Mouse (Mus musculus) myocyte (in vitro differentiated cells): ENCODE data around the gene 4930503B20Rik. TPM values are rescaled to one million over a fixed set of nuclear protein-coding genes. Genes with fewer than 3 reads are reported as not detected.

ENCODE experiments used
- H3K27me3 ChIP-seq: one replicate; pipeline ENCODE4 v1.6.1; 2011; ENCODE audit not compliant: control insufficient read depth, insufficient read depth, insufficient read length
- H3K36me3 ChIP-seq: one replicate; pipeline ENCODE4 v1.6.1; 2011; ENCODE audit not compliant: control insufficient read depth, insufficient read depth
- H3K4me2 ChIP-seq: one replicate; pipeline ENCODE4 v1.6.1; 2011; ENCODE audit warnings: low read depth, control low read depth
- H3K4me3 ChIP-seq: one replicate; pipeline ENCODE4 v1.5.1; 2011; ENCODE audit warnings: mild to moderate bottlenecking, control low read depth, moderate library complexity
- H3K79me2 ChIP-seq: one replicate; pipeline ENCODE4 v1.6.1; 2011; ENCODE audit not compliant: control insufficient read depth, insufficient read depth
- H3ac ChIP-seq: one replicate; pipeline ENCODE4 v1.6.1; 2011; ENCODE audit not compliant: control insufficient read depth, insufficient read length
- CEBPB ChIP-seq: IDR thresholded peaks from 2 replicates; pipeline ENCODE4 v1.6.1; 2011; ENCODE audit warnings: mild to moderate bottlenecking, moderate library complexity; ENCODE audit not compliant: poor library complexity, insufficient read depth, severe bottlenecking
- E2F4 ChIP-seq: IDR thresholded peaks from one replicate; pipeline ENCODE4 v1.6.1; 2011; ENCODE audit warnings: mild to moderate bottlenecking, control low read depth, moderate library complexity; ENCODE audit not compliant: insufficient read depth
- MAX ChIP-seq: IDR thresholded peaks from one replicate; pipeline ENCODE4 v1.6.1; 2011; ENCODE audit warnings: low read depth, mild to moderate bottlenecking, control low read depth
- MYOD1 ChIP-seq, 3 experiments: IDR thresholded peaks; one replicate each; pipeline ENCODE4 v1.6.1; 2011; ENCODE audit warnings: control low read depth in 2 of 3, low read depth in 2 of 3, mild to moderate bottlenecking in 2 of 3, moderate library complexity in 1 of 3; ENCODE audit not compliant: insufficient read length in 2 of 3, control insufficient read depth in 1 of 3
- MYOG ChIP-seq, 3 experiments: IDR thresholded peaks; one replicate each; pipeline ENCODE4 v1.6.1; 2011; ENCODE audit warnings: control low read depth in 2 of 3, low read depth in 2 of 3, mild to moderate bottlenecking in 2 of 3; ENCODE audit not compliant: insufficient read length in 2 of 3, control insufficient read depth in 1 of 3, insufficient read depth in 1 of 3
- POLR2A ChIP-seq: IDR thresholded peaks from one replicate; pipeline ENCODE4 v1.6.1; 2011; ENCODE audit warnings: low read depth, mild to moderate bottlenecking, control low read depth, moderate library complexity; ENCODE audit not compliant: insufficient read length
- POLR2AphosphoS2 ChIP-seq: IDR thresholded peaks from one replicate; pipeline ENCODE4 v1.6.1; 2011; ENCODE audit warnings: low read depth, control low read depth; ENCODE audit not compliant: insufficient read length
- REST ChIP-seq: IDR thresholded peaks from one replicate; pipeline ENCODE4 v1.6.1; 2011; ENCODE audit warnings: mild to moderate bottlenecking, control low read depth, moderate library complexity; ENCODE audit not compliant: insufficient read depth, insufficient read length
- SRF ChIP-seq: IDR thresholded peaks from one replicate; pipeline ENCODE4 v1.6.1; 2011; ENCODE audit warnings: low read depth; ENCODE audit not compliant: control insufficient read depth, insufficient read length
- TCF12 ChIP-seq: IDR thresholded peaks from one replicate; pipeline ENCODE4 v1.6.1; 2011; ENCODE audit warnings: mild to moderate bottlenecking, control low read depth; ENCODE audit not compliant: poor library complexity, insufficient read depth, severe bottlenecking
- TCF3 ChIP-seq: IDR thresholded peaks from one replicate; pipeline ENCODE4 v1.6.1; 2011; ENCODE audit warnings: low read depth, control low read depth; ENCODE audit not compliant: insufficient read length
- USF1 ChIP-seq: IDR thresholded peaks from one replicate; pipeline ENCODE4 v1.6.1; 2011; ENCODE audit warnings: low read depth, mild to moderate bottlenecking, control low read depth, moderate library complexity
- polyA plus RNA-seq: library from polyadenylated mRNA; unstranded; fragments of >200 nt; fragmentation: generic; extraction: Trizol; gene quantifications from one replicate; pipeline ENCODE4 v1.2.1, GENCODE M21; 2012; ENCODE audit warnings: missing spikeins

4930503B20Rik gene
- polyA plus RNA-seq, 1 experiment = not detected

GRCm38 (mm10) chr3:146610322-146610721 lies 40.8 kb downstream of the 4930503B20Rik start:
- no peak overlapping the region for H3ac ChIP-seq

GRCm38 (mm10) chr3:146607368-146607767 lies 43.7 kb downstream of the 4930503B20Rik start:
- Histone ChIP-seq H3K4me2 (no peak overlapping the region), H3K4me3 (no peak overlapping the region), H3ac (no peak overlapping the region), H3K79me2 (no peaks in the 10 kb centered on the region), H3K36me3 (no peaks in the 10 kb centered on the region), H3K27me3 (no peaks in the 10 kb centered on the region)
- TF ChIP-seq E2F4 = no peak
- no peak for TF ChIP-seq TCF12
- no peak for TF ChIP-seq USF1
- no peak for TF ChIP-seq CEBPB
- no peak for TF ChIP-seq REST
- TF ChIP-seq POLR2AphosphoS2 = no peak
- TF ChIP-seq SRF = no peak
- TF ChIP-seq MYOG (IDR thresholded peaks at IDR 0.05; ENCODE audit: control insufficient read depth in 1 of 3, insufficient read depth in 1 of 3, insufficient read length in 2 of 3, low read depth in 2 of 3) = no peak
- TF ChIP-seq POLR2A = no peak
- no peak for TF ChIP-seq TCF3
- TF ChIP-seq MAX = no peak
- TF ChIP-seq MYOD1 (IDR thresholded peaks at IDR 0.05; ENCODE audit: control insufficient read depth in 1 of 3, insufficient read length in 2 of 3, low read depth in 2 of 3) = no peak

More at GRCm38 (mm10) chr3:146610322-146610721, 40.8 kb downstream of the 4930503B20Rik start:
- H3K4me3 ChIP-seq = no peak overlapping the region
- H3K36me3 ChIP-seq = no peaks in the 10 kb centered on the region
- no peak overlapping the region for H3K4me2 ChIP-seq
- TF ChIP-seq POLR2AphosphoS2 (no peak), CEBPB (no peak), REST (no peak), SRF (no peak), TCF3 (no peak), POLR2A (no peak), USF1 (no peak), MYOD1 (IDR thresholded peaks at IDR 0.05; ENCODE audit: control insufficient read depth in 1 of 3, insufficient read length in 2 of 3, low read depth in 2 of 3) (no peak), TCF12 (no peak), E2F4 (no peak), MAX (no peak), MYOG (IDR thresholded peaks at IDR 0.05; ENCODE audit: control insufficient read depth in 1 of 3, insufficient read depth in 1 of 3, insufficient read length in 2 of 3, low read depth in 2 of 3) (no peak)
- H3K27me3 ChIP-seq = no peaks in the 10 kb centered on the region
- H3K79me2 ChIP-seq = no peaks in the 10 kb centered on the region

- Histone ChIP-seq H3K4me2 (no peak overlapping the region), H3ac (no peak overlapping the region), H3K79me2 (no peaks in the 10 kb centered on the region), H3K4me3 (no peak overlapping the region), H3K36me3 (no peaks in the 10 kb centered on the region), H3K27me3 (no peaks in the 10 kb centered on the region)
- TF ChIP-seq USF1 = no peak
- TF ChIP-seq MYOD1 (IDR thresholded peaks at IDR 0.05; ENCODE audit: control insufficient read depth in 1 of 3, insufficient read length in 2 of 3, low read depth in 2 of 3) = no peak
- no peak for TF ChIP-seq SRF
- TF ChIP-seq MAX = no peak
- no peak for TF ChIP-seq CEBPB
- no peak for TF ChIP-seq POLR2AphosphoS2
- no peak for TF ChIP-seq MYOG (IDR thresholded peaks at IDR 0.05; ENCODE audit: control insufficient read depth in 1 of 3, insufficient read depth in 1 of 3, insufficient read length in 2 of 3, low read depth in 2 of 3)
- no peak for TF ChIP-seq TCF12
- no peak for TF ChIP-seq E2F4
- TF ChIP-seq TCF3 = no peak
- TF ChIP-seq POLR2A = no peak
- no peak for TF ChIP-seq REST
These were observed 46.5 kb downstream of the 4930503B20Rik start for GRCm38 (mm10) chr3:146604647-146605046.

- TF ChIP-seq POLR2AphosphoS2 = no peak
- no peak for TF ChIP-seq MAX
- TF ChIP-seq TCF3 = no peak
- TF ChIP-seq E2F4 = no peak
- no peak for TF ChIP-seq SRF
- TF ChIP-seq POLR2A = no peak
- H3K36me3 ChIP-seq = no peaks in the 10 kb centered on the region
- no peak overlapping the region for H3ac ChIP-seq
- H3K79me2 ChIP-seq = no peaks in the 10 kb centered on the region
- H3K4me3 ChIP-seq = no peak overlapping the region
- no peaks in the 10 kb centered on the region for H3K27me3 ChIP-seq
- H3K4me2 ChIP-seq = no peak overlapping the region
These were observed 48.6 kb downstream of the 4930503B20Rik start for GRCm38 (mm10) chr3:146602531-146602930.

GRCm38 (mm10) chr3:146601205-146601604 lies 49.9 kb downstream of the 4930503B20Rik start:
- H3K4me3 ChIP-seq = no peak overlapping the region
- H3K4me2 ChIP-seq = no peak overlapping the region
- no peaks in the 10 kb centered on the region for H3K36me3 ChIP-seq
- H3K27me3 ChIP-seq = no peaks in the 10 kb centered on the region
- H3ac ChIP-seq = no peak overlapping the region
- no peak for TF ChIP-seq REST
- no peak for TF ChIP-seq POLR2A
- TF ChIP-seq TCF12 = no peak
- no peak for TF ChIP-seq TCF3
- TF ChIP-seq MAX = no peak
- TF ChIP-seq SRF = no peak
- TF ChIP-seq MYOG (IDR thresholded peaks at IDR 0.05; ENCODE audit: control insufficient read depth in 1 of 3, insufficient read depth in 1 of 3, insufficient read length in 2 of 3, low read depth in 2 of 3) = no peak
- no peaks in the 10 kb centered on the region for H3K79me2 ChIP-seq
